Mouse (Mus musculus): ENCODE measurements around the gene Unc119b. TPM values are rescaled to one million over a fixed set of nuclear protein-coding genes. Genes with fewer than 3 reads are reported as not detected.
"Not testable (repeated sequence)": the region's sequence is repeated elsewhere in the genome, so short reads cannot be mapped to it uniquely, and the experiment has no call there.

Unc119b gene
- total RNA-seq, 2 experiments from 2014 or later: 31.8 to 34.1 TPM

GRCm38 (mm10) chr5:115089592-115090268, 45.0 kb downstream of the Unc119b start:
- no peak for DNase-seq

GRCm38 (mm10) chr5:115085675-115086074, 49.1 kb downstream of the Unc119b start:
- DNase-seq: no peak

- DNase-seq: no peak
These were observed 51.3 kb downstream of the Unc119b start for GRCm38 (mm10) chr5:115083492-115083891.

- DNase-seq: no peak
These were observed 53.1 kb downstream of the Unc119b start for GRCm38 (mm10) chr5:115081636-115082035.

GRCm38 (mm10) chr5:115076144-115076901, 58.5 kb downstream of the Unc119b start:
- peak; percentile 84 for DNase-seq

GRCm38 (mm10) chr5:115074749-115075148, 60.0 kb downstream of the Unc119b start:
- no peak for DNase-seq

GRCm38 (mm10) chr5:115073306-115073705, 61.5 kb downstream of the Unc119b start:
- not testable (repeated sequence) for DNase-seq

Other genes with a start within 250 kb of the Unc119b start
- gene Oasl2, start 238.0 kb downstream of the Unc119b start, total RNA-seq (2021): 1 to 10 TPM; 4.3 to 8.2 TPM
- gene Oasl1, start 211.7 kb downstream of the Unc119b start, total RNA-seq (2021): 1 to 10 TPM in 1 of 2 experiments, under 1 TPM in 1; 0.70 to 1.5 TPM
- gene 2210016L21Rik, start 192.8 kb downstream of the Unc119b start, total RNA-seq (2021): 10 to 100 TPM; 34.3 to 35.8 TPM
- 1 to 10 TPM; 1.7 to 3.3 TPM for gene Hnf1a, start 163.9 kb downstream of the Unc119b start, total RNA-seq (2021)
- gene Sppl3, start 123.8 kb downstream of the Unc119b start, total RNA-seq (2021): 10 to 100 TPM; 54.7 to 63.1 TPM
- gene Gm10401, start 36.7 kb downstream of the Unc119b start, total RNA-seq (2021): not detected
- 100 to 1,000 TPM; 356 to 367 TPM for gene Acads, start 15.6 kb downstream of the Unc119b start, total RNA-seq (2021)
- 100 to 1,000 TPM; 160 to 163 TPM for gene Mlec, start 23.2 kb upstream of the Unc119b start, total RNA-seq (2021)
- 1 to 10 TPM; 4.1 to 4.4 TPM for gene Cabp1, start 59.4 kb upstream of the Unc119b start, total RNA-seq (2021)
- 10 to 100 TPM; 86.6 to 97.6 TPM for gene Pop5, start 100.9 kb upstream of the Unc119b start, total RNA-seq (2021)
- 100 to 1,000 TPM; 228 to 254 TPM for gene Rnf10, start 137.9 kb upstream of the Unc119b start, total RNA-seq (2021)
- 100 to 1,000 TPM in 1 of 2 experiments, 10 to 100 TPM in 1; 90.7 to 114 TPM for gene Coq5, start 144.7 kb upstream of the Unc119b start, total RNA-seq (2021)
- 100 to 1,000 TPM; 243 to 258 TPM for gene Dynll1, start 166.0 kb upstream of the Unc119b start, total RNA-seq (2021)
- 10 to 100 TPM; 67.1 to 70.7 TPM for gene Srsf9, start 192.2 kb upstream of the Unc119b start, total RNA-seq (2021)
- 10 to 100 TPM; 19.1 to 20.1 TPM for gene Gatc, start 206.2 kb upstream of the Unc119b start, total RNA-seq (2021)
- 10 to 100 TPM; 28.5 to 30.1 TPM for gene Triap1, start 206.2 kb upstream of the Unc119b start, total RNA-seq (2021)
- gene Cox6a1, start 214.0 kb upstream of the Unc119b start, total RNA-seq (2021): 1,000 to 10,000 TPM; 1,718 to 1,856 TPM

Measured in adrenal gland, postnatal 10 days (tissue).